Mouse (Mus musculus): Measurements from ENCODE around the gene Tbc1d8.

DNA sequence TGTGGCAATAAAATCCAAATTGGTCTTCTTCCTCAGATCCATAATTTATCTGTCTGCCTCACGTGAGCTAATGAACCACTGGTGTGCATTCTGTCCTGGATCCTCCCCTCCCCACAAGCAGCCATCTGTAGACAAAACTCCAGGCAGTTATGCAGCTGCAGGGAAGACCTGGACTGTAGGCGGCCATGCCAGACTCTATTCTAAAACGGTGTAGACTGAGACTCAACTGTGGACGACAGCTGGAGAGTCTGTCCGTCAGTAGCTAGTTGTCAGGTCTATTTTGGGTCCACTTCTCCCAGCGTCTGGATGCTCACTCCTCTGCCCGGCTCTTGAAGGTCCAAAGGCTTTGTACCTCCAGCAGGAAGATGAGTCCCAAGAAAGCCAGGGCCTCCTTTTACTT lies 151.0 kb downstream of the Tbc1d8 start:
- no peak for TF ChIP-seq CTCF (conservative IDR thresholded peaks at IDR 0.05; ENCODE audit: low read length)
- TF ChIP-seq POU5F1 (IDR thresholded peaks at IDR 0.05; ENCODE audit: borderline replicate concordance, low read length) = no peak
